Mouse (Mus musculus): ENCODE results near the gene Rnf121. TPM values are rescaled to one million over a fixed set of nuclear protein-coding genes. Genes with fewer than 3 reads are reported as not detected.
A peak's percentile ranks its signal among the peaks of the same experiment; 100 is the strongest.

Gene Rnf121
- polyA plus RNA-seq, 1 experiment from 2014 or later, result 32.8 TPM

DNA sequence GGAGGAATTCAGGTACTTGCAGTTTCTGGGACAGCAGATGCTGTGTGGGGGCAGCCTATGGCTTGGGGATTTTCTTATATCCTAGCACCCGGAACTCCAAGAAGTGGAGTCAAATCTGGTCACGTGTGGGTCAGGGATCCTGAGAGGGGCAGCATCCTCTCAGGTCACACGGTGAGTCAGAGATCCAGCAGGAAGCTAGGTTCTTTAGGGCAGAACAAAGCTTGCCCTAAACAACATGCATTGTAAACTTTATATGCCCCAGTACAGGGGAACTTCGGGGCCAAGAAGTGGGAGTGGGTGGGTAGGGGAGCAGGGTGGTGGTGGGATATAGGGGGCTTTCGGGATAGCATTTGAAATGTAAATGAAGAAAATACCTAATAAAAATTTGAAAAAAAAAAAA lies 35.6 kb upstream of the Rnf121 start:
- Histone ChIP-seq H3K36me3 (no peaks in the 10 kb centered on the region), H3K4me1 (peaks cover 12% of the 10 kb centered on the region), H3K9me3 (no peaks in the 10 kb centered on the region), H3K4me2 (no peak overlapping the region), H3K27ac (no peak overlapping the region), H3K27me3 (no peaks in the 10 kb centered on the region), H3K4me3 (no peak overlapping the region), H3K9ac (no peak overlapping the region)
- no peak for ATAC-seq (ENCODE audit: insufficient number of reproducible peaks, low FRiP score, low TSS enrichment, low read depth)
- 58% methylated on average over 5 of the region's 5 CpGs for WGBS

DNA sequence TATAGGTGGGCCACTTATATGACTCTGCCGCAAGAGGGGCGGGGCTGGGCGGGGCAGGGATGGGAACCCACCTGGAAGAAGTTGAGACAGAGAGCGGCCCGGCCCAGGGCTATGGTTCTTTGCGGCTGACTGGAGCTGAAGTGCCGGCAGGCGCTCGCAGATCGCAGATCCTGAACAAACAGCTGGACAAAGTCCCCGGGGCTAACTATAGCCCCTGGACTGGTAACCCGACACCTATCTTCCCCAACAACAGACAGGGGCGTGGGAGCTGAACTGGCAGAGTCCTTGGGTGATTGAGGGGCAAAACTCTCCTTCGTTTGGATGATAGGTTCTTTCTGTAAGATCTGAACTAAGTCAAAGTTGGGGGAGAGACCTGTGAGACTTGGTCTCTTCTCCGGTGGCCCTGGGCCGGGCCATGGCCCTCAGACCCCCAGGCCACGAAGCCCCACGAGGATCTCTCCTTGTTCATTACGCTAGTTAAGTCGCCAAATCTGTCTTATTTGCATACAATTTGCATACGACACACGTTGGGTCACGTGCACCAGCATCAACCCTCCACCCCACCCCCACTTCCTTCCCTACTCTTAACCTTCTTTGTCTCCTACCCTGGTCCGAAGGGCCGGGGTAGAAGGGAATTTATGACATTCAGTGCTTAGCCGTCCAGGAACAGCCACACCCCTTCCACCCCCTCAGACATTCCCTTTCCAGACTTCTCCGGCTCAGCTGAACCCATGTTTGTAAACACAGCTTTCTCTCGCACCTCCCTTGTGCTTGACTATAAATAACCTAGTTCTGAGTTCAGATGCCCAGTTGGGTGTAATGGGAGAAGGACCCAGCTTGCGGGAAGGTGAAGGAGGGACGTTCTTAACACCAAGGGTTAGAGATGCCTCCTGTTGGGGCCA lies 34.7 kb upstream of the Rnf121 start:
- Histone ChIP-seq H3K36me3 (no peaks in the 10 kb centered on the region), H3K4me1 (peaks cover 12% of the 10 kb centered on the region), H3K4me2 (peak overlapping the region; percentile 48), H3K9me3 (no peaks in the 10 kb centered on the region), H3K4me3 (peak overlapping the region; percentile 25), H3K27ac (no peak overlapping the region), H3K9ac (no peak overlapping the region), H3K27me3 (no peaks in the 10 kb centered on the region)
- 4% methylated on average over 30 of the region's 30 CpGs for WGBS
- ATAC-seq (ENCODE audit: insufficient number of reproducible peaks, low FRiP score, low TSS enrichment, low read depth), result 0 out of 2 replicates have a peak, but pooled peaks have one; percentile 35

DNA sequence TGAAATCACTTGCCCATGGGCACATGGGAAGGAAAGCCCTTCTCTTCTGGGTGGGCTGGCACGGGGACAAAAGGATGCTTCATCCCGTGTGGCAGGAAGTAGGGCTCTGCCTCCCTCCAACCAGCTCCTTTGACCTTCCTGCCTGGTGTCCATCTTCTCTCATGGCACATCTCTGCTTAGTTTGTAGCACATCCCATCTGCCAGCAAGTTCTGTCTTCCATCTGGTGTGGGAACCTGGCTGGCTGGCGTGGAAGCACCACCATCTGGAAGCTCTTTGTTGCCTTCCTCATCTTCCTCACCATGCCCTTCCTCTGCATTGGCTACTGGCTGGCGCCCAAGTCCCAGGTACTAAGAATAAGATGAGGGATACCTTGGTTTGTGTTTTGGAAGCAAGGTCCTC lies 22.1 kb upstream of the Rnf121 start:
- Histone ChIP-seq H3K9ac (no peak overlapping the region), H3K4me3 (no peak overlapping the region), H3K36me3 (peaks cover 47% of the 10 kb centered on the region), H3K4me1 (no peaks in the 10 kb centered on the region), H3K4me2 (no peak overlapping the region), H3K27ac (no peak overlapping the region), H3K9me3 (no peaks in the 10 kb centered on the region), H3K27me3 (no peaks in the 10 kb centered on the region)
- 83% methylated on average over 4 of the region's 4 CpGs for WGBS
- no peak for ATAC-seq (ENCODE audit: insufficient number of reproducible peaks, low FRiP score, low TSS enrichment, low read depth)

DNA sequence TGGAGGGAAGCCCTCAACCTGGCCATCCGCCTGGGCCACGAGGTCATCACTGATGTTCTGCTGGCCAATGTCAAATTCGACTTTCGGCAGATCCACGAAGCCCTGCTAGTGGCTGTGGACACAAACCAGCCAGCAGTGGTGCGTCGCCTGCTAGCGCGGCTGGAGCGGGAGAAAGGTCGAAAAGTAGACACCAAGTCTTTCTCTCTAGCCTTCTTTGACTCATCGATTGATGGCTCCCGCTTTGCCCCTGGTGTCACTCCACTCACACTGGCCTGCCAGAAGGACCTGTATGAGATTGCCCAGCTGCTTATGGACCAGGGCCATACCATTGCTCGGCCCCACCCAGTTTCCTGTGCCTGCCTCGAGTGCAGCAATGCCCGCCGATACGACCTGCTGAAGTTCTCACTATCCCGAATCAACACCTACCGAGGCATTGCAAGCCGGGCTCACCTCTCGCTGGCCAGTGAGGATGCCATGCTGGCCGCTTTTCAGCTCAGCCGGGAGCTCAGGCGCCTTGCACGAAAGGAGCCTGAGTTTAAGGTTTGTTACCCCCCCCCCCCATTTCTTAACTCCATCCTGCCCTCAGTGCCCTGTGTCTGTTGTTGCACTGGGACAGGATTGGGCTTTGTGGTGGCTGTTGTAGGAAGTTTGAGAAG lies 18.9 kb upstream of the Rnf121 start:
- Histone ChIP-seq H3K4me1 (no peaks in the 10 kb centered on the region), H3K9me3 (no peaks in the 10 kb centered on the region), H3K9ac (no peak overlapping the region), H3K27ac (no peak overlapping the region), H3K36me3 (peaks cover 75% of the 10 kb centered on the region), H3K4me2 (no peak overlapping the region), H3K4me3 (no peak overlapping the region), H3K27me3 (no peaks in the 10 kb centered on the region)
- WGBS, result 83% methylated on average over 26 of the region's 26 CpGs
- ATAC-seq (ENCODE audit: insufficient number of reproducible peaks, low FRiP score, low TSS enrichment, low read depth), result no peak

DNA sequence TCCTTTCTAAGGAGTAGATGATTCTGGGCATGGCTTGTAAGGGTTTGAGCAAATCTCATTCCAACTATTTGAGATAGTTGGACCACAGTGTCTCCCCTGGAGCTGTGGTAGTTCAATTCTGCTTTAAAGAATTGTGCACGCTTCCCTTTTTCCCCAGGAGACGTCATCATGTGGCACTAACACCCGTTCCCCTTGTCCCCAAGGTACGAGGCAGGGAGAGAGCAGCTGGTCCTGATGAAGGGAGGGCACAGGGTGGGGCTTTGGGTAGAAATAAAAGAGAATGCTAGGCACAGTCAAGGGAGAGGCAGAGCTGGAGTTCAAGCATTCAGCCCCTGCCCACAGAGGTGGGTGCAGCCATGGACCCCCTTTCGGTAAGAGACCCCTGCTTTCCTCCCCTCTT lies 17.5 kb upstream of the Rnf121 start, which contains the start of gene Trpc2:
Trpc2 (plus strand) TSS at position 301 of the 400 bp plus-strand sequence.
- H3K27me3 ChIP-seq, result no peaks in the 10 kb centered on the region
- no peak for ATAC-seq (ENCODE audit: insufficient number of reproducible peaks, low FRiP score, low TSS enrichment, low read depth)
- 65% methylated on average over 5 of the region's 5 CpGs for WGBS
- H3K4me2 ChIP-seq, result no peak within 1 kb of the TSS
- no peaks in the 10 kb centered on the region for H3K9me3 ChIP-seq
- peaks cover 82% of the 10 kb centered on the region for H3K36me3 ChIP-seq
- no peak within 1 kb of the TSS for H3K27ac ChIP-seq
- H3K9ac ChIP-seq, result no peak within 1 kb of the TSS
- no peaks in the 10 kb centered on the region for H3K4me1 ChIP-seq
- H3K4me3 ChIP-seq, result no peak within 1 kb of the TSS

DNA sequence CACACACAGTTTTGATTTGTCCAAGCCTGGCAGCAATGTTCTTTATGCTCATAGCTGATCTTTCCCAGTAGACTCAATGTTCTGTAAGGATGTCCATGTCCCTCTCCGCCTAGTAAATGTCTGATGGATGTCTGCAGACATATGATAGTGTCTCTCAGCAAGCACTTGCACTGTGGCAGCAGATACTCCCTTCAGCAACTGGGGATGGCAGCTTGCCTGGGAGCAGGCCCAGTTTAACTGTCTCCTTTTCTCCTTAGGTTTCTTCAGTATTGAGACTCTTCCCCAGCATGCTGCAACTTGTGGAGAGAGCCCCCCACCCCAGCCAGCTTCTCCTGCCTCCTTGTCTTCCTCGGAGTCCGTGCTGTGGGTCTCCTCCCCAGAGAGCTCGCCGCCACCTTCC lies 16.5 kb upstream of the Rnf121 start:
- no peak overlapping the region for H3K9ac ChIP-seq
- no peaks in the 10 kb centered on the region for H3K9me3 ChIP-seq
- no peak overlapping the region for H3K4me3 ChIP-seq
- H3K27ac ChIP-seq, result no peak overlapping the region
- 94% methylated on average over 5 of the region's 5 CpGs for WGBS
- H3K27me3 ChIP-seq, result no peaks in the 10 kb centered on the region
- H3K4me1 ChIP-seq, result no peaks in the 10 kb centered on the region
- peaks cover 89% of the 10 kb centered on the region for H3K36me3 ChIP-seq
- no peak overlapping the region for H3K4me2 ChIP-seq
- ATAC-seq (ENCODE audit: insufficient number of reproducible peaks, low FRiP score, low TSS enrichment, low read depth), result no peak

DNA sequence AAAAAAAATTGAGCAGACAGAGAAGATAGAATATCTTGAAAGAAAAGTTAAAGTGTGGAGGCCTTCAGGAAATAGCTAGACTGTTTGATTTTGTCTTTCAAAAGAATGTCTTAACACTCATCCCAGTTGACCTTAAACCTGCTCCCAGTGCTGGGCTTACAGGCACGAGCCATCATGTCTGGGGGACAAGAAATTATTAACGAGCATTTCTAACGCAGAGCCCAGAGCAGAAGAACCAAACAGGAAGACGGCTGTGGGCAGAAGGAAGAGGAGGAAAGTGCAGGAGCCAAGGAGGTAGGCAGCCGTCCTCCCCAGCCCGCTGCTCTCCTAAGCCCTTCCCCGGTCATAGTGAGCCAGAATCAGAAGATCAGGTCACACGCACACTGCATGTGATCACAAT lies 15.0 kb upstream of the Rnf121 start:
- H3K27me3 ChIP-seq, result no peaks in the 10 kb centered on the region
- H3K9ac ChIP-seq, result no peak overlapping the region
- ATAC-seq (ENCODE audit: insufficient number of reproducible peaks, low FRiP score, low TSS enrichment, low read depth), result no peak
- H3K4me2 ChIP-seq, result no peak overlapping the region
- no peak overlapping the region for H3K27ac ChIP-seq
- no peak overlapping the region for H3K4me3 ChIP-seq
- H3K9me3 ChIP-seq, result no peaks in the 10 kb centered on the region
- WGBS, result 83% methylated on average over 8 of the region's 8 CpGs
- H3K4me1 ChIP-seq, result no peaks in the 10 kb centered on the region
- peaks cover 90% of the 10 kb centered on the region for H3K36me3 ChIP-seq

DNA sequence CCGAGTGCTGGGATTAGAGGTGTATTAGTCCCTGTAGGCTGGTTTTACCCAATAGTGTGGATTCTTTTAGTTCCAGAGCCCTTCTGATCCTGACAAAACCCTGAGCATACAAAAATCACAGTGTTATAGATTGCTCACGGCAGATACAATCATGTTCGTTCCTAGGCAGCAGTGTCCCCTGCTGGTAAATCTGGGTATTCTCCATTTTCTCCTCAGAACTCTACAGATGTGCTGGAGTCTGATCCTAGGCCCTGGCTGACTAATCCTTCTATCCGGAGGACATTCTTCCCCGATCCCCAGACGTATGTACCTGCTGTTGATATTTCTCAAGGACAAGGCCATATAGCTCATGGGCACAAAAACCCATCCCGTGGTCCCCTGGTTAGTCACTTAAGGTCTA lies 13.2 kb upstream of the Rnf121 start:
- H3K36me3 ChIP-seq, result peaks cover 87% of the 10 kb centered on the region
- no peak overlapping the region for H3K27ac ChIP-seq
- H3K4me2 ChIP-seq, result no peak overlapping the region
- H3K4me1 ChIP-seq, result no peaks in the 10 kb centered on the region
- no peak for ATAC-seq (ENCODE audit: insufficient number of reproducible peaks, low FRiP score, low TSS enrichment, low read depth)
- no peak overlapping the region for H3K4me3 ChIP-seq
- no peaks in the 10 kb centered on the region for H3K27me3 ChIP-seq
- H3K9me3 ChIP-seq, result no peaks in the 10 kb centered on the region
- 78% methylated on average over 7 of the region's 7 CpGs for WGBS
- H3K9ac ChIP-seq, result no peak overlapping the region

DNA sequence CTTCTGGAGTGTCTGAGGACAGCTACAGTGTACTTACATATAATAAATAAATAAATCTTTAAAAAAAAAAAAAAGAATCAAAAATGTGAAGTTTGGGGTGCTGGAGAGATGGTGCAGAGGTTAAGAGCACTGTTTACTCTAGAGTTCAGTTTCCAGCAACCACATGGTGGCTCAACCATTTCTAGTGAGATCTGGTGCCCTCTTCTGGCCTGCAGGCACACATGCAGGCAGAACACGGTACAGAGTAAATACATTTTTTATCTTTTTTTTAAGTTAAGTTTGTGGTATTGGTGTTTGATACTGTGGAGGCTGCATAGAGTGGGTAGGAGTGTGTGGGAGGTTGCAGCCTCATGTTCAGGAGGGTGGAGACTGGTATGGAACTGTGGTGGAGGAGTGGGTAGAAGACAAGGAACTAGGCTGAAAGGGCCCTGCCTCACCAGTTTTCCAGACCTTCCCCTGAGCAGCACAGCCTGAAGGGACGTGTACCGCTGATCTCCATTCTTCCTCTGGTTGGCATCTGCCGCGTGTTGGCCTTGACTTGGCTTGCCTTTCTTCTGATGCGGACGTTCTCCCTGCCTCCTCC lies 11.5 kb upstream of the Rnf121 start:
- Histone ChIP-seq H3K27ac (no peak overlapping the region), H3K9ac (no peak overlapping the region), H3K4me2 (no peak overlapping the region), H3K4me1 (no peaks in the 10 kb centered on the region), H3K4me3 (no peak overlapping the region), H3K36me3 (peaks cover 85% of the 10 kb centered on the region), H3K27me3 (no peaks in the 10 kb centered on the region), H3K9me3 (no peaks in the 10 kb centered on the region)
- ATAC-seq (ENCODE audit: insufficient number of reproducible peaks, low FRiP score, low TSS enrichment, low read depth), result no peak
- WGBS, result 78% methylated on average over 7 of the region's 7 CpGs

DNA sequence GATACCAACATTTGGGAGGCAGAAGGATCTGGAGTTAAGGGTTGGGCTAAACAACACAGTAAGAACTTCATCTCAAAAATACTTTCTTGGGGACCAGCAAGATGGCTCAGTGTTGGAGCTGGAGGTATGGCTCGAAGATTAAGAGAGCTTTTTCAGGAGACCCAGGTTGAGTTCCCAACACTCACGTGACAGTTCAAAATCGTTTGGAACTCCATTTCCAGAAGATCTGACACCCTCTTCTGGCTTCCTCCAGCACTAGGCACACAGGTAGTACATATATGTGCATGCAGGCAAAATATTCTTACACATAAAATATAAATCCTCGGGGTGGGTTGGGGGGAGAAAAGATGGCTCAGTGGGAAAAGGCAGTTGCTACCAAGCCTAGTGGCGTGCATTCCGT lies 1.1 kb upstream of the Rnf121 start:
- Histone ChIP-seq H3K9ac (peak overlapping the region; percentile 51; the same call in 1 of the 2 replicates), H3K36me3 (peaks cover 16% of the 10 kb centered on the region), H3K9me3 (no peaks in the 10 kb centered on the region), H3K4me1 (peaks cover 17% of the 10 kb centered on the region), H3K4me2 (peak overlapping the region; percentile 56), H3K27me3 (no peaks in the 10 kb centered on the region), H3K4me3 (peak overlapping the region; percentile 69), H3K27ac (peak overlapping the region; percentile 90; the same call in 1 of the 2 replicates)
- WGBS, result 66% methylated on average over 6 of the region's 6 CpGs
- ATAC-seq (ENCODE audit: insufficient number of reproducible peaks, low FRiP score, low TSS enrichment, low read depth), result no peak

DNA sequence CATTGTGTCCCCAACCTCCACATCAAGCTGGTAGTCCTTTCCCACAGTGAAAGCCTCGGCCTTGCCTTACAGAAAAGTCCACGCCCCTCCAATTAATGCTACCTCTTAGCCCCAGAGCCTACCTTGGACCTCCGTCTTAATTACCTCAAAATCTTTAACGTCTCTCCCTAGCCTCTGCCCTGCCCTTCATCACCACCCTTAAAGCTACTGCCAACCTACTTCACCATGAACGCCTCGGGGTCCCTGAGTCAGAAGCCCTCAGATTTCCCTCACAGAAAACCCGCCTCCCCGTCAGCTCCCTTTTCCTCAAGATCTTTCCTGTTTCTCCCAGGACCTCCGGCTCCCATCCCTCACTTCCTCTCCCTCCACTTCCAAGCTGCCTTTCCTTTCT lies 619 bp downstream of the Rnf121 start:
- Histone ChIP-seq H3K4me2 (peak overlapping the region; percentile 56), H3K36me3 (peaks cover 14% of the 10 kb centered on the region; the same call in 1 of the 2 replicates), H3K27ac (peak overlapping the region; percentile 90), H3K9ac (peak overlapping the region; percentile 72), H3K27me3 (no peaks in the 10 kb centered on the region), H3K4me1 (peaks cover 17% of the 10 kb centered on the region), H3K9me3 (no peaks in the 10 kb centered on the region), H3K4me3 (peak overlapping the region; percentile 69)
- no peak for ATAC-seq (ENCODE audit: insufficient number of reproducible peaks, low FRiP score, low TSS enrichment, low read depth)
- WGBS, result 2% methylated on average over 9 of the region's 9 CpGs

DNA sequence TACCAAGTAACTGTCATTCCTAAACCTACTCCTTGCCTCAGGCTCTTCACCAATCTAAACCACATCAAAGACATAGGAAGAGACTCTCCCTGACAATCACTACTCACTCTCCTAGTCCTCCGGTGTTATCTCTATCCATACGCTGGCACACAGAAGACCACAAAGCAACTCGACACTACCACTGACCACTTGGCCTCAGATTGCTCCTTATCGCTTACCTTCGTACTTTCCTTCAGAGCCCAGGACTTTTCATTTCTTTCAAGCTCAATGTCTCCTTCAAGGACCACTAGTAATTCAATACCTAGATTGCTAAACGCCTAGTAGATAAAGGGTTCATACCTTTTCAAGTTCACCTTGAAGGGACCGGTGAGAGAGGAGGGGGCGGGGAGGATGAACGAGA lies 1.4 kb downstream of the Rnf121 start:
- Histone ChIP-seq H3K9me3 (no peaks in the 10 kb centered on the region), H3K4me2 (peak overlapping the region; percentile 56), H3K4me1 (peaks cover 17% of the 10 kb centered on the region), H3K27ac (no peak overlapping the region), H3K27me3 (no peaks in the 10 kb centered on the region), H3K36me3 (peaks cover 19% of the 10 kb centered on the region; the same call in 1 of the 2 replicates), H3K4me3 (peak overlapping the region; percentile 69), H3K9ac (no peak overlapping the region)
- WGBS, result 79% methylated on average over 9 of the region's 9 CpGs
- ATAC-seq (ENCODE audit: insufficient number of reproducible peaks, low FRiP score, low TSS enrichment, low read depth), result no peak
